Mouse (Mus musculus): ENCODE data around the gene Lrrk1. TPM values are rescaled to one million over a fixed set of nuclear protein-coding genes. Genes with fewer than 3 reads are reported as not detected.

Gene Lrrk1
- total RNA-seq, 2 experiments from 2014 or later, result 1.9 to 2.7 TPM

DNA sequence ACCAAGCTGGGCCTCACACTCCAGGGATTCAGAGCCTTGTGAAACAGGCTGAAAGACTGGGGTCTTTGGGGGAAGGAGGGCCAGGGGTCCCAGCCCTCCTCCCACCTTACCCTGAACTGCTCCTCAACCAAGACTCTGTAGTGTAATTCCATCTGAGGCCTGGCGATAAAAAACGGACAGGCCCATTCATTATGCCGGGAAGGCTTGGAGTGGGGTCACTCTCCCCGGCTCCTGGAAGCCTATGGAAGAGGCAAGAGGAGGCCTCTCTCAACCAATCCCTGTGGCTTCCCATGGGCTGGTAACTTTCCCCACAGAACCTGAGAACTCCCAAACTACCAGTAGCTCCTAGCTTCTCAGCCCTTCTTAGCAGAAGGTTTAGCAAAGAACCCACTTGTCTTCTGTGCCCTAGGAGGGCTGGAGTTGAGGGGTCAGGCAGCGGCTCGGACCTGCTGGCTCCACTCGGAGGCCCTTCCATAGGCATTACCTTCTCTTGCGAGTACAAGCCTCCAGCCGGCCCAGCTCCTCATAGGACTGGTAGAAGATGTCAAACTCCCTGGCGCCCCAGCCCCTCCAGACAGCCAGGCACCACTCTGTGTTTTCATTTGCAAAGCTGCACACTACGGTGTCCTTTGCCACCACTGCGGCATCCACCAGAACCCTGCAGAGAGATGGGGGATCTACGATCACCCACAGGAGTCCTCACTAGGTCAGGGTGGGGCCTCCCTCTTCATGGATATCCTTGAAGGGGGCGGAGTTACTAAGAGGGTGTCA, 128.5 kb downstream of the Lrrk1 start:
- no peak for DNase-seq (ENCODE audit: low spot score in 2 of 2)

- no peak for DNase-seq (ENCODE audit: low spot score in 2 of 2)
Observed at GRCm38 (mm10) chr7:66258997-66259396, 129.2 kb downstream of the Lrrk1 start.

DNA sequence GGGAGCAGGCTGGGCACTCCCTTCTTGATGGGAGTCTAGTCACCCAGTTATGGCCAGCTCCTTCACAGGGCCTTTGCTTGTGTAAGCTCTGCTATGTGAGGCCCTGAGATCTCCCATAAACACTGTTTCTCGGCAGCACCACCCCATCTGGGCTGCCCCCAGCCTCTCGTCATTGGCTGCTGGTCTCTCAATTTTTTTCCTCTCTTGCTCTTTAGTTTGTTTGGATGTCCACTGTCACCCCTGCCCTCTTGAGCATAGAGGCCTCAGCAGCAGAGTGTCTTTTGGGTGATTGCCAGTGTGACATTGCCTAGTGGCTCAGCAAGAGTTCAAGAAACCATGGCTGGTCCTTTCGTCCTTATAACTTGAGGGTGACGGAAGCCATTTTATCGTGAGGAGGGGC, 130.9 kb downstream of the Lrrk1 start:
- no peak for DNase-seq (ENCODE audit: low spot score in 2 of 2)

DNA sequence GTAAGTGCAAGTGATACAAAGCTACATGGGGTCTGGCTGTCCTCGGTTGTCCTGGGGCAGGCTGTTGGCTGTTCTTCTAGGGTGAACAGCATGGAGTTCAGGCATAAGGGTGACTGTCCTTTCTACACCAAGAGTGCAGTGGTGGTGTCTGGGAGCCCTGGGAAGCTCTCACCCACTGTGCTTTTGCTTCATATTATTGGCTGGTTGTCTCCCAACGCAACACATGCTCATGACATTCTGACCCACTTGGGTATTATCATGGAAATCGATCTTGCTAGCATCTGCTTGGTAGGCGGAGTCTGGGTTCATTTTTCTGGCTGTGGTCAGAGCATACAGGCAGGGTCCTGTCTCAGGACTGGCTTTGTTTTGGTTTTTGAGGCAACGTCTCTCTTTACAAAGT, 131.7 kb downstream of the Lrrk1 start:
- no peak for DNase-seq (ENCODE audit: low spot score in 2 of 2)

DNA sequence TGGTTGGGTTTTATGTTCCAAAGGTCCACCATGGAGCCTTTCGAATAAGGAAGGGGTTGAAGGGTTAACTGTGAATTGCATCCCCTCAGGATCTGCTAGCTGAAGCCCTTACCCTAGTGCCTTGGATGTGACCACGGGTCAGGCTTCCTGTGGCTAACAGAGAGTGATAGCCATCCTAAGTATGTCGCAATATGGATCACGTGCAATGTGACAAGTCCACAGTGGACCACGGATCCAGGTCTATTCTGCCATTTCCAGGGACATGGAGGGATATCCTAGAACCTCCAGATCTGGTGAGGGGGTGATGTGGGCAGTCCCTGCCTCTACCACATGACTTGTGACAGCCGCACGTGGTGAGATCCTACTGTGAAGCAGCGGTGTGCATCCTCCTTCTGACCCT, 133.2 kb downstream of the Lrrk1 start:
- no peak for DNase-seq (ENCODE audit: low spot score in 2 of 2)

GRCm38 (mm10) chr7:66253975-66254651, 134.0 kb downstream of the Lrrk1 start:
- no peak for DNase-seq (ENCODE audit: low spot score in 2 of 2)

GRCm38 (mm10) chr7:66250030-66250429, 138.1 kb downstream of the Lrrk1 start:
- peak; percentile 54 to 80 for DNase-seq (ENCODE audit: low spot score in 2 of 2)

DNA sequence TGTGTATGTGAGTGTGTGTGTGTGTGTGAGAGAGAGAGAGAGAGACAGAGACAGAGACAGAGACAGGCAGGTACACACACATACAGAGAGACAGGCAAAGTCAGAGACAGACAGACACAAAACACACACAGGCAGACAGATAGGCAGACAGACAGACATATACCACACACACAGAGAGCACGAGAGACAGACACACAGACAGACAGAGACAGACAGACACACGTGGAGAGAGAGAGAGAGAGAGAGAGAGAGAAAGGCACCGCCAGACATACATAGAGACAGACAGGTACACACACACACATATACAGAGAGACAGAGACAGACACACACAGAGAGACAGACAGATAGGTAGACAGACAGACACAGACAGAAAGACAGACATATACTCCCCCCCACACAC, 138.7 kb downstream of the Lrrk1 start:
- no peak for DNase-seq (ENCODE audit: low spot score in 2 of 2)

DNA sequence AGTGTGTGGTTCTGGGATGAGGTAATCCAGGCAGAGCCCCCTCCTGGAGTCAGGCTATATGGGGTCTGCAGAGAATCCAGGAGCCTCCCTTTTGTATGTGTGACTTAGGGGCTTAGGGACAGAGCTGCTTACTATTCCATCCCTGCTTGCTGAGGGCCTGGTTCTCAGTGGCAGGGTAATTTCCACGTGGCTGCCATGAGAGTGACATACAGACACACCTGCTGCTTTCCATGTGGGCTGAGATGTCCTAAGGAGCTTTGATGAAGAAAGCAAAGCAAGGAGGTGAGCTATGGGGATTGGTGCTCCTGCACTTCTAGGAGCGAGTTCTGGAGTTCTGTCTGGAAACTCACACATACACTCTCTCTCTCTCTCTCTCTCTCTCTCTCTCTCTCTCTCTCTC, 139.1 kb downstream of the Lrrk1 start:
- no peak for DNase-seq (ENCODE audit: low spot score in 2 of 2)

DNA sequence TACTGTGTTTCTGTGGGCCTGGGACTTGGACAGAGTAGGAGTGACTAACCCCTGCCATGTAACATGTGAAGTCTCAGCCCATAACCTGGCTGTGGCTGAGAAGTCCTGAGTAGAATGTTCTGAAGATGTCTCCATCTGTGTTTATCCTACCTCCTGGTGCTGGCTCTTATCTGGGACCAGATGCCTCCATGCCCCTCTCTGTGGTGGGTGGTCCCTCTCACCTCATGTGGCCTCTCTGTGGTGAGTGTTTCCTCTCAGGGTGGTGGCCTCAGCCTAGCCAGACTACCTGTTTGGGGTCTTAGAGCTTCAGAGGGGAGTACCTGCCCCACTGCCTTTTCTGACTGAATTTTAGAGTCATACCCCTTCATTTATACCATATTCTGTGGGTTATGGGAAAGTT, 139.9 kb downstream of the Lrrk1 start:
- DNase-seq (ENCODE audit: low spot score in 2 of 2), result no peak

GRCm38 (mm10) chr7:66247274-66248021, 140.7 kb downstream of the Lrrk1 start:
- peak; percentile 62 to 79 for DNase-seq (ENCODE audit: low spot score in 2 of 2)

- DNase-seq (ENCODE audit: low spot score in 2 of 2), result no peak
Observed at GRCm38 (mm10) chr7:66246716-66247235, 141.4 kb downstream of the Lrrk1 start.

DNA sequence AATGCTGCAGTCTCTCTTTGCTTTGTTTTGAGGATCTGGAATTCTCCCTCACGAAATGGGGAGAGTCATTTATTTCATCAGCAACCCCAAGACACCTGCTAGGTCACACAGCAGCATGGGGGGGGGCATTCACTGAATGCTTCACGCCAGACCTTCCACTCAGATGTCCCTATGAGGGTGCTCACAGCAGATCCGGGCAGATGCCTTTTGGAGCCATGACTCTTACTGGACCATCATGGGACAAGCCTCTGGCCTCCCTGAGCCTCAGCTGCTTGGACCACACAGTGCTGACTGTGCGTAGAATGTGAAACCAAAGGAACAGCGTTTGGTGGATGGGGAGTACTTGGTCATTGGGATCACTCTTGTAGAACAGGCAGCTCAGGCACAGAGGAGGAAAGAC, 142.5 kb downstream of the Lrrk1 start:
- DNase-seq (ENCODE audit: low spot score in 2 of 2), result no peak

- no peak for DNase-seq (ENCODE audit: low spot score in 2 of 2)
Observed at GRCm38 (mm10) chr7:66243766-66244325, 144.3 kb downstream of the Lrrk1 start.

DNA sequence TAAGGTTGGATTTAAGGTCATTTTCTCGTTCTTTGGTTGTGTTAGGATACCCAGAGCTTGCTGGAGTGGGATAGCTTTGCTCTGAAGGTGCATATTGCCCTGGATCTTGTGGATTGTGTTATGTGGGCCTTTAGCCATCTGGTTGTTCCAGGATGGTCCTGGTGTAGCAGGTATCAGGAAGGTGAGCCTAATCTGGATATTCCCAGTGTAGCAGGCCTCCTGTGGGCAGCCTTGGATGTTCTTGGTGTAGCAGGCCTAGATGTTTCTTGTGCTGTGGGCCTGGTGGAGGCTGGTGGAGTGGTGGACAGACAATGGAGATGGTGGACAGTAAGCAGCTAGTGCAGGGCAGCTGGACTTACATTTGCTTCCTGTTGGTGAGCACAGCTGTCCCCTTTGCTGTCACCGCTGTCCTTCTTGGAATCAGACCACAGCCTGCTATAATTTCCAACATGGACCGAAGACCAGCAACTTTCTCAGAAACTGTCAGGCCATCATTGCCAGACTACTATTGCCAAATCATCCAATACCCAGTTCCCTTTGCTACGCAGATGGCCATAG, 146.2 kb downstream of the Lrrk1 start:
- DNase-seq (ENCODE audit: low spot score in 2 of 2), result no peak

- no peak for DNase-seq (ENCODE audit: low spot score in 2 of 2)
Observed at GRCm38 (mm10) chr7:66238157-66238556, 150.0 kb downstream of the Lrrk1 start.

GRCm38 (mm10) chr7:66233947-66234516, 154.1 kb downstream of the Lrrk1 start:
- no peak for DNase-seq (ENCODE audit: low spot score in 2 of 2)

- no peak for DNase-seq (ENCODE audit: low spot score in 2 of 2)
Observed at GRCm38 (mm10) chr7:66233141-66233946, 154.8 kb downstream of the Lrrk1 start.

DNA sequence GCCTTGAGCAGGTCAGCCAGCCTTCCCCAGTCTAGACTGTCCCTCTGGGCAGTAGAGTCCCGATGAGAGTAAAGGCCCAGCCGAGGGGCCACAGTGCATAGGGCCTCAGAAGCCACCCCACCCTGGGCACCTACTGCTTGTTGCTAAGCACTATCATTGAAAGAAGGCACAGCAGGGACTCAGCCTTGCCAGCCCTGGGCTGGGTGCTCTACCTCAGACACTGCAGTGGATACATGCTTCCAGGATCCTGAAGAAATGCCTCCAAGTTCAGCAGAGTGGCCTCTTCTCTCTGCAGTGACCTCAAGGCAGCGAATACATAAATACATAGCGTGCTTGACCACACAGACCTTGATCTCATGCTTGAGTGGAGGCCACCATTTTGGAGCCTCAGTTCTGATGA, 156.3 kb downstream of the Lrrk1 start:
- DNase-seq (ENCODE audit: low spot score in 2 of 2), result no peak

All from layer of hippocampus, adult 18-20 months (tissue).